20 mouse cellular contexts compared by ENCODE assay signal in genomic region chr11:94454756-94455155, GRCm38 (mm10). TPM values are rescaled to one million over a fixed set of nuclear protein-coding genes. Genes with fewer than 3 reads are reported as not detected.
DNase-seq lines count a peak whose midpoint lies in the region; ATAC-seq and TF ChIP-seq lines count a peak whose summit lies in the region.
"Had no signal": no experiment of that assay in that cellular context is flagged by ENCODE, and none has a peak within 500 bp of the region (broad histone marks: within the 10 kb centered on the region; RNA-seq: fewer than 3 reads in every experiment).

No protein-coding gene starts in this region.

- peak overlapping the region; percentile 10; the same call in 1 of the 2 replicates for H3K27ac ChIP-seq in hindbrain, embryonic 11.5 days (ENCODE audit: low read depth, low read length)
- no peak overlapping the region for H3K27ac ChIP-seq in hindbrain, postnatal 0 days
- peak overlapping the region; percentile 25; the same call in 1 of the 2 replicates for H3K27ac ChIP-seq in midbrain, embryonic 13.5 days
- H3K27ac ChIP-seq in midbrain, embryonic 14.5 days (replicated peaks; ENCODE audit: low read depth, low read length): no peak overlapping the region
- no peak overlapping the region for H3K27ac ChIP-seq in liver, embryonic 16.5 days (ENCODE audit: low read length)
- H3K27ac ChIP-seq: limb, embryonic 13.5 days; stomach, embryonic 15.5 days had no signal

- 79% methylated on average over 5 of the region's 5 CpGs for WGBS in hindbrain, embryonic 11.5 days
- WGBS in hindbrain, postnatal 0 days: 61% methylated on average over 5 of the region's 5 CpGs
- 82% methylated on average over 5 of the region's 5 CpGs for WGBS in midbrain, embryonic 13.5 days
- WGBS in midbrain, embryonic 14.5 days: 76% methylated on average over 5 of the region's 5 CpGs
- 50% methylated on average over 5 of the region's 5 CpGs for WGBS in liver, embryonic 16.5 days (ENCODE audit: insufficient replicate concordance)

- no peak overlapping the region for H3K4me3 ChIP-seq in hindbrain, embryonic 11.5 days (ENCODE audit: low read depth, low read length)
- H3K4me3 ChIP-seq in hindbrain, postnatal 0 days (ENCODE audit: low read length): no peak overlapping the region
- no peak overlapping the region for H3K4me3 ChIP-seq in midbrain, embryonic 13.5 days (replicated peaks)
- H3K4me3 ChIP-seq in midbrain, embryonic 14.5 days (replicated peaks; ENCODE audit: low read depth, low read length): no peak overlapping the region
- H3K4me3 ChIP-seq in liver, embryonic 16.5 days (ENCODE audit: low read depth, low read length): peak overlapping the region; percentile 53
- H3K4me3 ChIP-seq: limb, embryonic 13.5 days; myocyte; stomach, embryonic 15.5 days had no signal

- H3K4me2 ChIP-seq in hindbrain, embryonic 11.5 days (replicated peaks; ENCODE audit: low read depth, low read length): no peak overlapping the region
- H3K4me2 ChIP-seq in hindbrain, postnatal 0 days (ENCODE audit: low read depth, low read length): no peak overlapping the region
- H3K4me2 ChIP-seq in midbrain, embryonic 13.5 days (replicated peaks): no peak overlapping the region
- no peak overlapping the region for H3K4me2 ChIP-seq in midbrain, embryonic 14.5 days (ENCODE audit: low read length)
- peak overlapping the region; percentile 54 for H3K4me2 ChIP-seq in liver, embryonic 16.5 days (ENCODE audit: low read depth, low read length)
- H3K4me2 ChIP-seq: limb, embryonic 13.5 days; stomach, embryonic 15.5 days had no signal

- DNase-seq in cerebellum, postnatal 10 days: peak; percentile 67
- no peak for DNase-seq in cerebellum, postnatal 36 days
- no peak for DNase-seq in hindbrain, embryonic 11.5 days (ENCODE audit: low spot score)
- DNase-seq in hindbrain, postnatal 0 days (ENCODE audit: low spot score): no peak
- no peak for DNase-seq in midbrain, embryonic 14.5 days
- DNase-seq in kidney, adult 11 months: no peak
- DNase-seq: cerebellum, adult 11-12 months; gastrocnemius, postnatal 14 days; kidney, adult 9 months; lung, postnatal 10 days; thymus, postnatal 36 days had no signal

- ATAC-seq in hindbrain, embryonic 11.5 days (ENCODE audit: low FRiP score): no peak
- no peak for ATAC-seq in hindbrain, postnatal 0 days
- ATAC-seq in midbrain, embryonic 13.5 days: no peak
- ATAC-seq in midbrain, embryonic 14.5 days (ENCODE audit: low FRiP score, low TSS enrichment): no peak
- no peak for ATAC-seq in liver, embryonic 16.5 days (ENCODE audit: low read depth)

- peaks cover 3% of the 10 kb centered on the region; the same call in 1 of the 2 replicates for H3K4me1 ChIP-seq in hindbrain, embryonic 11.5 days (replicated peaks; ENCODE audit: control insufficient read depth, insufficient read depth, low read length)
- peaks cover 13% of the 10 kb centered on the region for H3K4me1 ChIP-seq in hindbrain, postnatal 0 days (ENCODE audit: insufficient read depth, low read length)
- H3K4me1 ChIP-seq in midbrain, embryonic 13.5 days (replicated peaks): peaks cover 45% of the 10 kb centered on the region
- H3K4me1 ChIP-seq in midbrain, embryonic 14.5 days (ENCODE audit: control insufficient read depth, insufficient read depth, low read length): 0 out of 2 replicates have a peak, but pooled peaks cover 2% of the 10 kb centered on the region
- peaks cover 22% of the 10 kb centered on the region for H3K4me1 ChIP-seq in liver, embryonic 16.5 days (ENCODE audit: control insufficient read depth, low read depth, low read length)

- no peak for TF ChIP-seq CTCF in hindbrain, postnatal 0 days (IDR thresholded peaks at IDR 0.05; ENCODE audit: low read depth)

- no peak overlapping the region for H3K9ac ChIP-seq in hindbrain, embryonic 11.5 days (ENCODE audit: low read depth, low read length)
- H3K9ac ChIP-seq in hindbrain, postnatal 0 days (replicated peaks; ENCODE audit: low read length): no peak overlapping the region
- no peak overlapping the region; the same call in 1 of the 2 replicates for H3K9ac ChIP-seq in midbrain, embryonic 13.5 days (replicated peaks)
- no peak overlapping the region for H3K9ac ChIP-seq in midbrain, embryonic 14.5 days (replicated peaks; ENCODE audit: low read length)
- no peak overlapping the region for H3K9ac ChIP-seq in liver, embryonic 16.5 days (ENCODE audit: low read depth, low read length)
- H3K9ac ChIP-seq: limb, embryonic 13.5 days; stomach, embryonic 15.5 days had no signal

- H3K36me3 ChIP-seq in hindbrain, embryonic 11.5 days (ENCODE audit: control insufficient read depth, insufficient read depth, low read length): no peaks in the 10 kb centered on the region
- peaks cover 16% of the 10 kb centered on the region for H3K36me3 ChIP-seq in hindbrain, postnatal 0 days (ENCODE audit: insufficient read depth, low read length)
- H3K36me3 ChIP-seq in midbrain, embryonic 13.5 days: peaks cover 39% of the 10 kb centered on the region
- peaks cover 33% of the 10 kb centered on the region for H3K36me3 ChIP-seq in midbrain, embryonic 14.5 days (ENCODE audit: control insufficient read depth, insufficient read depth, low read length)
- H3K36me3 ChIP-seq in liver, embryonic 16.5 days (ENCODE audit: control insufficient read depth, insufficient read depth): no peaks in the 10 kb centered on the region
- H3K36me3 ChIP-seq: stomach, embryonic 15.5 days had no signal

- H3K27me3 ChIP-seq in hindbrain, embryonic 11.5 days (ENCODE audit: control insufficient read depth, insufficient read depth, low read length): no peaks in the 10 kb centered on the region
- no peaks in the 10 kb centered on the region for H3K27me3 ChIP-seq in hindbrain, postnatal 0 days (ENCODE audit: insufficient read depth, low read length)
- H3K27me3 ChIP-seq in midbrain, embryonic 13.5 days: no peaks in the 10 kb centered on the region
- no peaks in the 10 kb centered on the region for H3K27me3 ChIP-seq in midbrain, embryonic 14.5 days (ENCODE audit: control insufficient read depth, insufficient read depth, low read length)
- H3K27me3 ChIP-seq in liver, embryonic 16.5 days (ENCODE audit: control insufficient read depth, insufficient read depth, low read depth, low read length): peaks cover 2% of the 10 kb centered on the region; the same call in 1 of the 2 replicates
- H3K27me3 ChIP-seq: limb, embryonic 13.5 days; stomach, embryonic 15.5 days had no signal

- no peaks in the 10 kb centered on the region for H3K9me3 ChIP-seq in hindbrain, embryonic 11.5 days (ENCODE audit: control insufficient read depth, low read length)
- no peaks in the 10 kb centered on the region for H3K9me3 ChIP-seq in hindbrain, postnatal 0 days (ENCODE audit: low read length)
- no peaks in the 10 kb centered on the region for H3K9me3 ChIP-seq in midbrain, embryonic 13.5 days
- no peaks in the 10 kb centered on the region for H3K9me3 ChIP-seq in midbrain, embryonic 14.5 days (ENCODE audit: control insufficient read depth, low read length)
- no peaks in the 10 kb centered on the region for H3K9me3 ChIP-seq in liver, embryonic 16.5 days (replicated peaks; ENCODE audit: control insufficient read depth, low read length)
- H3K9me3 ChIP-seq: limb, embryonic 13.5 days; stomach, embryonic 15.5 days had no signal

RNA-seq across cellular contexts. Expression of gene Cacna1g, which starts 19.2 kb away (rescaled TPM):
- 10.9 and 19.3 TPM in 2 replicates for polyA plus RNA-seq in hindbrain, embryonic 11.5 days (2014; fragmentation: Nextera tagmentation; extraction: Ambion mirVana)
- total RNA-seq in hindbrain, postnatal 0 days (2014; rRNA removed): 87.7 and 90.3 TPM in 2 replicates
- 10.0 and 10.4 TPM in 2 replicates for polyA plus RNA-seq in hindbrain, postnatal 0 days (2015; fragmentation: Nextera tagmentation; extraction: Ambion mirVana)
- 10.5 and 12.4 TPM in 2 replicates for polyA plus RNA-seq in midbrain, embryonic 13.5 days (2015; fragmentation: Nextera tagmentation; extraction: Ambion mirVana)
- polyA plus RNA-seq in midbrain, embryonic 14.5 days (2014; fragmentation: Nextera tagmentation; extraction: Ambion mirVana): 20.1 and 22.7 TPM in 2 replicates
- polyA plus RNA-seq in liver, embryonic 16.5 days (2015; fragmentation: Nextera tagmentation; extraction: Ambion mirVana): 1.9 TPM in 2 replicates

RNA-seq across cellular contexts. Expression of gene Spata20, which starts 31.2 kb away (rescaled TPM):
- not detected in 2 replicates for polyA plus RNA-seq in hindbrain, embryonic 11.5 days (2014; fragmentation: Nextera tagmentation; extraction: Ambion mirVana)
- total RNA-seq in hindbrain, postnatal 0 days (2014; rRNA removed): 1.5 and 11.8 TPM in 2 replicates
- polyA plus RNA-seq in hindbrain, postnatal 0 days (2015; fragmentation: Nextera tagmentation; extraction: Ambion mirVana): 1.0 and 1.6 TPM in 2 replicates
- polyA plus RNA-seq in midbrain, embryonic 13.5 days (2015; fragmentation: Nextera tagmentation; extraction: Ambion mirVana): 0.10 TPM in 1 of 2 replicates, not detected in the other
- polyA plus RNA-seq in midbrain, embryonic 14.5 days (2014; fragmentation: Nextera tagmentation; extraction: Ambion mirVana): 0.42 and 0.54 TPM in 2 replicates
- polyA plus RNA-seq in liver, embryonic 16.5 days (2015; fragmentation: Nextera tagmentation; extraction: Ambion mirVana): not detected in 2 replicates
- total RNA-seq: CH12.LX; gastrocnemius, postnatal 14 days; megakaryocyte-erythroid progenitor cell, adult 5-6 weeks had no signal
- polyA plus RNA-seq: heart, embryonic 14.5 days; myocyte; small intestine, adult 2 months had no signal

RNA-seq across cellular contexts. Expression of gene Epn3, which starts 45.0 kb away (rescaled TPM):
- polyA plus RNA-seq in hindbrain, embryonic 11.5 days (2014; fragmentation: Nextera tagmentation; extraction: Ambion mirVana): 0.80 and 1.3 TPM in 2 replicates
- total RNA-seq in hindbrain, postnatal 0 days (2014; rRNA removed): 2.7 and 6.2 TPM in 2 replicates
- polyA plus RNA-seq in hindbrain, postnatal 0 days (2015; fragmentation: Nextera tagmentation; extraction: Ambion mirVana): 3.6 and 3.7 TPM in 2 replicates
- polyA plus RNA-seq in midbrain, embryonic 13.5 days (2015; fragmentation: Nextera tagmentation; extraction: Ambion mirVana): 0.19 and 0.46 TPM in 2 replicates
- 0.23 and 0.43 TPM in 2 replicates for polyA plus RNA-seq in midbrain, embryonic 14.5 days (2014; fragmentation: Nextera tagmentation; extraction: Ambion mirVana)
- 0.08 TPM in 1 of 2 replicates, not detected in the other for polyA plus RNA-seq in liver, embryonic 16.5 days (2015; fragmentation: Nextera tagmentation; extraction: Ambion mirVana)
- total RNA-seq: megakaryocyte-erythroid progenitor cell, adult 5-6 weeks had no signal

Comparison
In these comparisons a context has a peak if more than half of its experiments do, and no peak if none do; other contexts are left out.
1. DNase-seq: peak in cerebellum, postnatal 10 days (2 of 2); none in cerebellum, postnatal 36 days (0 of 2), hindbrain, embryonic 11.5 days (single experiment), hindbrain, postnatal 0 days (single experiment), midbrain, embryonic 14.5 days (single experiment) and kidney, adult 11 months (single experiment).
2. H3K27ac ChIP-seq: peak in hindbrain, embryonic 11.5 days (single experiment) and midbrain, embryonic 13.5 days (single experiment); none in hindbrain, postnatal 0 days (single experiment), midbrain, embryonic 14.5 days (single experiment) and liver, embryonic 16.5 days (single experiment).